Mouse (Mus musculus): ENCODE measurements at regions not wholly inside any gene's neighbourhood (a gene's known extent, or its start where the extent isn't known, plus 50 kb on each side); places are given as distances from the start of the nearest gene placed in this dataset.

- no peak for ATAC-seq
Measured at GRCm38 (mm10) chr9:116277736-116278135, 102.6 kb upstream of the Tgfbr2 start.

GRCm38 (mm10) chr9:116276141-116276540, 101.0 kb upstream of the Tgfbr2 start:
- no peak for ATAC-seq

GRCm38 (mm10) chr9:116272446-116272845, 97.3 kb upstream of the Tgfbr2 start:
- ATAC-seq: no peak

- ATAC-seq: no peak
Measured at GRCm38 (mm10) chr9:116270417-116270828, 95.3 kb upstream of the Tgfbr2 start.

- ATAC-seq: no peak
Measured at GRCm38 (mm10) chr9:116267411-116267810, 92.3 kb upstream of the Tgfbr2 start.

- peak; percentile 81 for ATAC-seq
Measured at GRCm38 (mm10) chr9:116263833-116264232, 88.7 kb upstream of the Tgfbr2 start.

GRCm38 (mm10) chr9:116259569-116259968, 84.4 kb upstream of the Tgfbr2 start:
- ATAC-seq: no peak

GRCm38 (mm10) chr9:116253546-116253945, 78.4 kb upstream of the Tgfbr2 start:
- ATAC-seq: no peak

- ATAC-seq: no peak
Measured at GRCm38 (mm10) chr9:116252788-116253187, 77.6 kb upstream of the Tgfbr2 start.

GRCm38 (mm10) chr9:116249791-116250190, 74.6 kb upstream of the Tgfbr2 start:
- no peak for ATAC-seq

GRCm38 (mm10) chr9:116245136-116245535, 70.0 kb upstream of the Tgfbr2 start:
- ATAC-seq: no peak

GRCm38 (mm10) chr9:116244619-116244899, 69.4 kb upstream of the Tgfbr2 start:
- no peak for ATAC-seq

GRCm38 (mm10) chr9:116243775-116244618, 68.8 kb upstream of the Tgfbr2 start:
- peak; percentile 84 for ATAC-seq

- no peak for ATAC-seq
Measured at GRCm38 (mm10) chr9:116241933-116242526, 66.9 kb upstream of the Tgfbr2 start.

- no peak for ATAC-seq
Measured at GRCm38 (mm10) chr9:116241290-116241689, 66.1 kb upstream of the Tgfbr2 start.

GRCm38 (mm10) chr9:116236836-116237235, 61.7 kb upstream of the Tgfbr2 start:
- ATAC-seq: no peak

- ATAC-seq: no peak
Measured at GRCm38 (mm10) chr9:116234170-116234569, 59.0 kb upstream of the Tgfbr2 start.

- ATAC-seq: no peak
Measured at GRCm38 (mm10) chr9:116232386-116232785, 57.2 kb upstream of the Tgfbr2 start.

GRCm38 (mm10) chr9:116231351-116232311, 56.5 kb upstream of the Tgfbr2 start:
- no peak for ATAC-seq

- peak; percentile 94 for ATAC-seq
Measured at GRCm38 (mm10) chr9:116230346-116230745, 55.2 kb upstream of the Tgfbr2 start.

GRCm38 (mm10) chr9:116228443-116228842, 53.3 kb upstream of the Tgfbr2 start:
- ATAC-seq: no peak

GRCm38 (mm10) chr9:116227738-116228137, 52.6 kb upstream of the Tgfbr2 start:
- ATAC-seq: no peak
